Mouse (Mus musculus) liver, postnatal 0 days (tissue): ENCODE data around the gene Rgs2. TPM values are rescaled to one million over a fixed set of nuclear protein-coding genes. Genes with fewer than 3 reads are reported as not detected.

ENCODE experiments used
- ATAC-seq: fragments of 200-750 bp; cut with Nextera tagmentation; 2 replicates; pipeline ENCODE4 v1.8.0; 2017; ENCODE audit warnings: mild to moderate bottlenecking, moderate library complexity
- DNase-seq: peaks from one replicate; pipeline ENCODE4 v3.0.0-alpha.2; 2016
- H3K27ac ChIP-seq: fragments of 300-500 bp; sonication (generic); 2 replicates; pipeline ENCODE4 v1.5.1; 2014; ENCODE audit warnings: antibody characterized with exemption, moderate library complexity, mild to moderate bottlenecking, low read depth
- H3K27me3 ChIP-seq: fragments of 300-500 bp; sonication (generic); 2 replicates; pipeline ENCODE4 v1.6.1; 2014; ENCODE audit warnings: low read length, control low read depth, mixed read lengths; ENCODE audit not compliant: insufficient read depth
- H3K36me3 ChIP-seq: fragments of 300-500 bp; sonication (generic); replicated peaks from 2 replicates; pipeline ENCODE4 v1.6.1; 2014; ENCODE audit warnings: mild to moderate bottlenecking, control low read depth, low read length, moderate library complexity, mixed read lengths; ENCODE audit not compliant: insufficient read depth
- H3K4me1 ChIP-seq: fragments of 300-500 bp; sonication (generic); 2 replicates; pipeline ENCODE4 v1.6.1; 2014; ENCODE audit warnings: antibody characterized with exemption, mild to moderate bottlenecking, control low read depth; ENCODE audit not compliant: insufficient read depth
- H3K4me2 ChIP-seq: fragments of 300-500 bp; sonication (generic); 2 replicates; pipeline ENCODE4 v1.6.1; 2014; ENCODE audit warnings: low read depth, mild to moderate bottlenecking, low read length, moderate library complexity, mixed read lengths
- H3K4me3 ChIP-seq: fragments of 300-500 bp; sonication (generic); 2 replicates; pipeline ENCODE4 v1.5.1; 2014; ENCODE audit warnings: low read depth, low read length
- H3K9ac ChIP-seq: fragments of 300-500 bp; sonication (generic); replicated peaks from 2 replicates; pipeline ENCODE4 v1.6.1; 2014; ENCODE audit warnings: mild to moderate bottlenecking, moderate library complexity
- H3K9me3 ChIP-seq: fragments of 300-500 bp; sonication (generic); 2 replicates; pipeline ENCODE4 v1.6.1; 2016; ENCODE audit warnings: mild to moderate bottlenecking, control low read depth, low read length, mixed read lengths
- CTCF ChIP-seq: sonication (generic); IDR thresholded peaks from 2 replicates; pipeline ENCODE4 v1.5.1; 2016; ENCODE audit warnings: antibody characterized with exemption, low read depth
- EP300 ChIP-seq: IDR thresholded peaks from 2 replicates; pipeline ENCODE4 v1.6.1; 2016; ENCODE audit warnings: antibody characterized with exemption, low read depth, mild to moderate bottlenecking
- WGBS: fragments of 180-500 bp; shearing (Covaris S2); extraction: QIAGEN DNeasy Blood & Tissue Kit; methylation state at CpG from one replicate; pipeline ENCODE4 v1.1.7; 2014; ENCODE audit not compliant: insufficient replicate concordance; 5-methylcytosine and 5-hydroxymethylcytosine counted together
- polyA plus RNA-seq: library from polyadenylated mRNA; unstranded; fragments of >200 nt; fragmentation: Nextera tagmentation; extraction: Ambion mirVana; gene quantifications from 2 replicates; pipeline ENCODE4 v1.2.1, GENCODE M21; 2015

Rgs2 gene
- polyA plus RNA-seq, 1 experiment from 2014 or later: 27.8 TPM

- Histone ChIP-seq H3K4me2 (peak overlapping the region; percentile 74), H3K9ac (peak overlapping the region; percentile 88), H3K36me3 (peaks cover 14% of the 10 kb centered on the region), H3K4me3 (peak overlapping the region; percentile 87), H3K27me3 (no peaks in the 10 kb centered on the region), H3K9me3 (no peaks in the 10 kb centered on the region), H3K27ac (peak overlapping the region; percentile 78), H3K4me1 (peaks cover 25% of the 10 kb centered on the region)
- TF ChIP-seq EP300 (no peak), CTCF (no peak)
- ATAC-seq (no peak), DNase-seq (peak; percentile 33)
- 4% methylated on average over 10 of the region's 10 CpGs for WGBS
These were observed 545 bp downstream of the Rgs2 start for GRCm38 (mm10) chr1:144003416-144003815.

- TF ChIP-seq CTCF (no peak), EP300 (no peak)
- peaks cover 25% of the 10 kb centered on the region for H3K4me1 ChIP-seq
- peak overlapping the region; percentile 78 for H3K27ac ChIP-seq
- DNase-seq (peak; percentile 31), ATAC-seq (no peak)
- peak overlapping the region; percentile 88 for H3K9ac ChIP-seq
- 37% methylated on average over 4 of the region's 4 CpGs for WGBS
- H3K4me3 ChIP-seq: peak overlapping the region; percentile 87
- no peaks in the 10 kb centered on the region for H3K9me3 ChIP-seq
- H3K4me2 ChIP-seq: peak overlapping the region; percentile 74
- H3K36me3 ChIP-seq: peaks cover 14% of the 10 kb centered on the region
- H3K27me3 ChIP-seq: no peaks in the 10 kb centered on the region
These were observed 1.3 kb downstream of the Rgs2 start for GRCm38 (mm10) chr1:144002715-144003066.

- Histone ChIP-seq H3K9me3 (no peaks in the 10 kb centered on the region), H3K4me1 (peaks cover 25% of the 10 kb centered on the region), H3K4me3 (peak overlapping the region; percentile 87), H3K27me3 (no peaks in the 10 kb centered on the region), H3K4me2 (peak overlapping the region; percentile 74), H3K9ac (peak overlapping the region; percentile 88), H3K27ac (peak overlapping the region; percentile 78), H3K36me3 (peaks cover 14% of the 10 kb centered on the region)
- ATAC-seq: no peak
- WGBS: 74% methylated on average over 6 of the region's 6 CpGs
- no peak for TF ChIP-seq CTCF
- no peak for TF ChIP-seq EP300
- no peak for DNase-seq
These were observed 1.8 kb downstream of the Rgs2 start for GRCm38 (mm10) chr1:144002036-144002714.

DNA sequence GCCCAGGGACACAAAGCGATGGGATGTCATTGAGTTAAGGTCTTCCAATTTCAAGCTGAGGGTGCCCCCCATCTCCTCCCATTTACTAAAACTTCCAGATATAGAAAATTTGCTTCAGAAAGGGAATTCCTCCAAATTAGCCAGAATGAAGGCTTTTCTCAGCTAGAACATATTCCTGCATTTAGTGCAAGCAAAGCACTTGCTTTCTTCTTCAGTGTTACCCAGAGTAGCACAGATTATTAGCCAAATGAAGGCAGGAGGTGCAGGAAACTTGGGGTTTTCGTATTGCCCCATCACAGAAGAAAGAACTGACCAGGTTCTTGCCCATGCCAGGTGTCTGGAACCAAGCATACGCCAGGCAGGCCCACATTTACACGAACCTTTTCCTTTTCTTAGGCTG lies 3.7 kb downstream of the Rgs2 start:
- 71% methylated on average over 4 of the region's 4 CpGs for WGBS
- H3K4me2 ChIP-seq: no peak overlapping the region
- no peak for DNase-seq

GRCm38 (mm10) chr1:143999371-143999920 lies 4.5 kb downstream of the Rgs2 start:
- DNase-seq: no peak
- no peak overlapping the region for H3K9ac ChIP-seq
- H3K4me1 ChIP-seq: peaks cover 22% of the 10 kb centered on the region
- H3K27me3 ChIP-seq: no peaks in the 10 kb centered on the region
- no peaks in the 10 kb centered on the region for H3K9me3 ChIP-seq
- no peak overlapping the region for H3K27ac ChIP-seq
- WGBS: 32% methylated on average over 7 of the region's 7 CpGs
- peaks cover 14% of the 10 kb centered on the region for H3K36me3 ChIP-seq
- TF ChIP-seq EP300: no peak
- TF ChIP-seq CTCF: no peak
- H3K4me3 ChIP-seq: no peak overlapping the region
- no peak overlapping the region for H3K4me2 ChIP-seq
- ATAC-seq: no peak

More for the DNA sequence above, 3.7 kb downstream of the Rgs2 start:
- no peak for ATAC-seq
- H3K9me3 ChIP-seq: no peaks in the 10 kb centered on the region
- no peak overlapping the region for H3K4me3 ChIP-seq
- no peaks in the 10 kb centered on the region for H3K27me3 ChIP-seq
- H3K27ac ChIP-seq: peak overlapping the region; percentile 78; the same call in 1 of the 2 replicates
- no peak overlapping the region for H3K9ac ChIP-seq
- H3K4me1 ChIP-seq: peaks cover 25% of the 10 kb centered on the region
- TF ChIP-seq CTCF (no peak), EP300 (no peak)
- H3K36me3 ChIP-seq: peaks cover 14% of the 10 kb centered on the region

DNA sequence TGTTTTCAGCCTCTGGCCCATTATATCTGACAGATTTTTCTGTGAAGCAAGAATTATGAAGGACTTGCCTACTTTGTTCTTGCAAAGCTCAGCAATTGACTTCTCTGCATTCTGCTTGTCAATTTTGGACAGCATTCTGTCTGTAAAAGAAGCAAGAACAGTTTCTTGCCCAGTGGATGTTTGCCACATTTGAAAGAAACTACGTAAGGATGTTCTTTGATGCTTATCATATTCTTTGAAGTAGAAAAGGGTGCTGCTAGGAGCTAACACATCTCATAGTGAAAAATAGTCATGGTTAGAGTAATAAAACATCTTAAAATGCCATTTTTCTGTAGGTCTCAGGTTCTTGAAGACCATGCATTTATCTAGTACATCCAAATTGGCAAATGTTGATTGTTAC lies 10.9 kb downstream of the Rgs2 start:
- Histone ChIP-seq H3K9me3 (no peaks in the 10 kb centered on the region), H3K4me3 (no peak overlapping the region), H3K27ac (no peak overlapping the region), H3K9ac (no peak overlapping the region), H3K4me1 (no peaks in the 10 kb centered on the region), H3K4me2 (no peak overlapping the region), H3K36me3 (no peaks in the 10 kb centered on the region), H3K27me3 (no peaks in the 10 kb centered on the region)
- 70% methylated on average over 1 of the region's 1 CpGs for WGBS
- no peak for TF ChIP-seq CTCF
- no peak for TF ChIP-seq EP300
- no peak for DNase-seq
- no peak for ATAC-seq
